Mouse (Mus musculus): Measurements from ENCODE around the gene Rarg. TPM values are rescaled to one million over a fixed set of nuclear protein-coding genes. Genes with fewer than 3 reads are reported as not detected.

The Rarg gene
- total RNA-seq, 2 experiments from 2014 or later, result 9.3 to 11.4 TPM

DNA sequence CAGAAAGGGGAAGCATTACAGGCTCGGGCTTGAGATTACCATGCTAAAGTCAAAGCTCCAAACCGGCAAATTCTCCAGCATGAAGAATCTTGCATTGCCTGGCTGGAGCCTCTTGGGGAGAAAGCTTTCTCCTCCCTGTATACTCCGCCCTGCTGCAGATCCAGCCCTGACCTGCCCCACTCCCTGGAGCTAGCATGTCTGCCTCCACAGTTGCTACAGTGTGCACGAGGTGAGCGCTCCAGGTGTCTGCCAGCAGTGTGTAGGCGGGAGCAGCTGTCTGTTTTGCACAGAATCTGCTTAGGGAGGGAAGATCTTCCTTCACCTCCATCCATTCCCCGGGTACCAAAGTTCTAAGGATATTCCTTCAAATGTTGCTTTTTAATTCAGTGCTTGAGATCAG, 5.3 kb upstream of the Rarg start:
- intact Hi-C loops (cut with DNase I), result no loop called here
- DNase-seq (ENCODE audit: extremely low spot score in 1 of 2, low spot score in 2 of 2), result no peak

GRCm38 (mm10) chr15:102258581-102259253, 1.4 kb upstream of the Rarg start:
- intact Hi-C loops (cut with DNase I), result no loop called here
- DNase-seq (ENCODE audit: extremely low spot score in 1 of 2, low spot score in 2 of 2), result peak in 1 of 2 experiments; percentile 27

GRCm38 (mm10) chr15:102258076-102258470, 756 bp upstream of the Rarg start:
- DNase-seq (ENCODE audit: extremely low spot score in 1 of 2, low spot score in 2 of 2), result peak in 1 of 2 experiments; percentile 60
- intact Hi-C loops (cut with DNase I), result no loop called here

GRCm38 (mm10) chr15:102256431-102257201, 701 bp downstream of the Rarg start:
- DNase-seq (ENCODE audit: extremely low spot score in 1 of 2, low spot score in 2 of 2), result no peak
- intact Hi-C loops (cut with DNase I), result no loop called here

DNA sequence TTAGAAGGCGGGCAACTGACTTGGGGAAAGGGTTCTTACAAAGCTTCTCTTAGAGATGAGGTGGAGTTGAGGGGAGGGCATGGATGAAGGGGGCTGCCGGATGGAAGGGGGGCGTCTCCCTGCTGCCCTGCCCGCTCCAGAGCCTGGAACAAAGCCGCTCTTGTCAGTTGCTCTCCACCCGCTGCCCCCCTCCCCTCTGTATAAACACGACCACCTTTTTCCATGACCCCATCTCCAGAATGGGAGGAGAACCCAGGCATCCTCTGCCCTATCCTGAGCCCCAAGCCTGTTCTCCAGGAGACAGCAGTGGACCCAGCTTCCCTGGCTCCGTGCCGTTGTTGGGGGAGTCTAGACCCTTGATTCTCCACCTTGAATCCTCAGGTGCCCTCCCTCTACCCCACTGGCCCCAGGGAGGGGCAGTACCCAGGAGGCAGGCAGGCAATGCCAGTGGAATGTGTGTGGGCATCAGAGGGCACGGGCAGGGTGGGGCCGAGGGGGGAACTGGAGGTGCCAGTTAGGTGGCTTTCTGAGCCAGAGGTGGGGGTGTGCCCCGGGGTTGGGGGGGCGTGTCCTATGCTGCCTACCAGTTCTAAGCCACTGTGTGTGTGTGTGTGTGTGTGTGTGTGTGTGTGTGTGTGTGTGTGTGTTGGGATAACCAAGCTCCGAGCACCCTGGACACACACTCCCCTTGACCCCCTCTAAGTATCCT, 1.6 kb downstream of the Rarg start:
- DNase-seq (ENCODE audit: extremely low spot score in 1 of 2, low spot score in 2 of 2), result no peak
- intact Hi-C loops (cut with DNase I), result no loop called here

DNA sequence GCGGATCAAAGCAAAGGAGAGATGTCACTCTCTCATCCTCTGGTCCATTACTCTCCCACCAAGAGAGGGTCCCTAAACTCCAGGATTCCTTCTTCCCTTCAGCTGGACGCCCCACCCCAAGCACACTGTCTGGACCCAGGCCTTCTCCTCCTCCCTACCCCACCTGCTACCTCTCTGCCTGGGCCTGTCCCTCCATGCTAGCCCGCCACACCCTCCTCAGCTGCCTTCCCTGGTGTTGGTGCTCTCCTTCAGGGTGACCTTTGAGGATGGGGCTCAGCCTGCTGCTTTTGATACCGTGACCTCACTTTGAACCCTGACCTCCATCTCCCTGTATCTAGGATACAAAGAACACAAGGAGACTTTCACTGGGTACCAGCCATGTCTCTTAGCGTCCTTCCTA, 6.8 kb downstream of the Rarg start:
- no peak for DNase-seq (ENCODE audit: extremely low spot score in 1 of 2, low spot score in 2 of 2)
- intact Hi-C loops (cut with DNase I), result no loop called here

DNA sequence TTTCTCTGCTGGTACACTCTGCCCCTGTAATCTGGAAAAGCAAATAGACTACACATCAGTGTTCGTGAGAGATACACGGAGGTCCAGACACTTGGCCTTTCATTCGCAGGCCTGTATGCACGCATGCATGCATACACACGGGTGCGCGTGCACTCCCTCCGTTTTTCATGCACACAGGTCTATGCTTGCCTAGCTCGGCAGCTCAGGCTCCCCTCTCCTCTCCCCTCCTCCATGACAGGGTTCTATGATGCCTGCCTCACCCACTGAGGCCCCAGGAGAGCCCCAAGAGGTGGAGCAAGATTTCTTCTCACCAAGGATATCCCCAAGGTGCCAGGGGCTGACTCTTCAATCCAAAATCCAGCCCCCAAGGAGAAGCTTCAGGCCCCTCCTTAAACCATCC, 7.3 kb downstream of the Rarg start:
- intact Hi-C loops (cut with DNase I), result no loop called here
- no peak for DNase-seq (ENCODE audit: extremely low spot score in 1 of 2, low spot score in 2 of 2)

GRCm38 (mm10) chr15:102249251-102249691, 8.0 kb downstream of the Rarg start:
- peak in 1 of 2 experiments; percentile 79 for DNase-seq (ENCODE audit: extremely low spot score in 1 of 2, low spot score in 2 of 2)
- intact Hi-C loops (cut with DNase I), result no loop called here

GRCm38 (mm10) chr15:102248812-102249191, 8.5 kb downstream of the Rarg start:
- no peak for DNase-seq (ENCODE audit: extremely low spot score in 1 of 2, low spot score in 2 of 2)
- intact Hi-C loops (cut with DNase I), result no loop called here

DNA sequence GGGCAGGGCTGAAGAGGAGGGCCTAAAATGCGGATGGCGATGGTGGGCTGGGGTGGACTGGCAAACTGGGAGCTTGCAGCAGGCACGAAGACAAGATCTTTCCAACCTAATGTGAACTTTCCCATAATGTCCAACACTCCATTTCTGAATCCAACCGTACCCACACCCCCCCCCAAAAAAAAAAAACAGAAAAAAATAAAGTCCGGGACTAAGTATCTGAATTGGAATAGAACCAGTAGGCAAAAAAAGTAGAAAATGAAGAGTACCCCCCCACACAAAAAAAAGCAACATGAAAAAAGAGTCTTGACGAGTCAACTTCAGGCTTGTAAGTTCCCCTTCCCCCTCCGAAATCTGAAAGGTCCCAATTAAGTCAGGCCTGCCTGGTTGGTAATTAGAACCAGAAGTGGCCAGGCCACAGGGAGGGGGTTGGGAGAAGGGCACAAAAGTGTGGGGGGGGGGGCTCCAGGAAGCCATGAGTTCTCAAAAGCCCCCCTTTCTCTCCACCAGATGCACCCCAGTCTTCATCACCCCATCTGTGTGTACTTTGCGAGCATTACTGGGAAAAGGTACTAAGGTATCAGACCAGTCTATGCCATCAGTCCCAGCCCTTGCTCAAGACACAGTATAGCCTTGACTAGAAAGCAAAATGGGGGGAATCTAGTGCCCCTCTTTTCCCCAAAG, 9.0 kb downstream of the Rarg start:
- no peak for DNase-seq (ENCODE audit: extremely low spot score in 1 of 2, low spot score in 2 of 2)
- intact Hi-C loops (cut with DNase I), result no loop called here

GRCm38 (mm10) chr15:102247252-102248130, 9.8 kb downstream of the Rarg start:
- peak in 1 of 2 experiments; percentile 82 for DNase-seq (ENCODE audit: extremely low spot score in 1 of 2, low spot score in 2 of 2)
- intact Hi-C loops (cut with DNase I), result no loop called here

DNA sequence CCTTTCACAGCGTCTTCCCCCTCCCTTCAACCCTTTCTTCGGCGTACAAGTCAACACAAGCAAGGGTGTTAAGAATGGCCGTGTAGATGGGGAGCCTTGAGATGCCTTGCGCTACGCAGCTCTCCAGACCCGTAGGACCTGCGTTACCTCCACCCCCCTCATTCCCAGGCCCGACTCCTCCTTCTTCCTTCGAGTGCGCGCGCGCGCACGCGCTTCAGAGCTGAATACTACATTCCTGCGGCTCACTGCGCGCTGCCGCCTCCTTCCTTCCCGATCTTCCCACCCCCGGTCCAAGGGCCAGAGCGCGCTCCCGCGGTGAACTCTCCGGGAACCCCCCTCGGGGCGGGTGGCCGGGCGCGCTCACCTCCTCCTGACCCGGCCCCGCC, 10.5 kb downstream of the Rarg start:
- DNase-seq (ENCODE audit: extremely low spot score in 1 of 2, low spot score in 2 of 2), result peak; percentile 87 to 98
- intact Hi-C loops (cut with DNase I), result no loop called here

DNA sequence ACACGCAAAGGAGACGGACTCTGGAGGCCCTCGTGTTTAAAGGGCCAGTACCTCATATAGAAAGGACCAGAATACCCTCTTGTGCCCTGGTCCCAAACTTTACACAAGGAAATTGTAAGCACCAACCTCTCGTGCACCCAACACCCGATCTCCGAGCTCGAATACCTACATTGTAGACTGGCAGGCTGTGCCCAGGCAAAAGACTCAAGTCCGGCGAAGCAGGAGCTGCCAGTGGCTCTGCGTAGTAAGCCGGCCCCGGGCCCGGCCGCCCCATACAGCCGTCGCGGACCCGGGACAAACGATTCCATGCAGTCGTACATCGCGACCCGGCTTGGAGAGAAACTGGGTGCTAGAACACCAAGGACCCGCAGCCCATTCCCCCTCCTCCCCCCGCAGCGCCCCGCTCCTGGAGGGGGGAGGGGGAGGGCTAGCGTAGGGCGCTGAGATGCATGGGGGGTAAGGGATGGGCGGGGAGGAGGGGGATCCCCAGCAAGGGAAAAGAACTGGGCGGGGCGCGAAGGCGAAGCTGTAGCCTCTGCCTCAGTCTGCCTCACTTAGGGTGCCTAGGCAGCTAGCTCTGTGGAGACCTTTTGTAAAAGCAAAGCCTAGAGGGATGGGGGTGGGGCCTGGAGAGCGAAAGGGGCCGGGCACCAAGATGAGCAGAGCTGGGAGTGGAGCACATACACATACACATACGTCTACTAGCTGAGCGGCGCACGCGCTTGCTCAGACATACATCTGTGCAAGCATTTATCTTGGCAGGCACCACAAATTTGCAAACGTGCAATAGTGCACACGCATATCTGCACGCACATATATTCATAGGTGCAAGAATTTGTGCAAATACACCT, 11.2 kb downstream of the Rarg start:
- DNase-seq (ENCODE audit: extremely low spot score in 1 of 2, low spot score in 2 of 2), result peak; percentile 69 to 89
- intact Hi-C loops (cut with DNase I), result no loop called here

DNA sequence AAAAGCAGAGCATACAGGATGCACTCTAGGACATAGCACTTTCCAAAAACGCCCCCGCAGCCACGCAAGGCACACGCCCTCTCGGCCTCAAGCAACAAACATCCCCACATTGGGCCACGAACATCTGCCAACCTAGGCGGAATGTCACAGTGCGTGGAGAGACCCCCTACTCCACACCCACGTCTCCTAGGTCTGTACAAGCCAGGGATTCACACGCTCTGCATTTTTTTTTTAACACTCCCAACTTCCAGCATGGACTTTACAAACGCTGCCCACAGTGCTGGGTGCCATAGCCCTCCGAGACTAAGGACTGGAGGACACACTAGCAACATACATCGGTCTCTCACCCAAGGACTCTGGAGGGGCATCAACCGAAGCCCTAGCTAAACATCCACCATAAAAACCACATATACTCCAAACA, 11.8 kb downstream of the Rarg start:
- peak in 1 of 2 experiments; percentile 51 for DNase-seq (ENCODE audit: extremely low spot score in 1 of 2, low spot score in 2 of 2)
- intact Hi-C loops (cut with DNase I), result no loop called here

GRCm38 (mm10) chr15:102244306-102245191, 12.8 kb downstream of the Rarg start:
- DNase-seq (ENCODE audit: extremely low spot score in 1 of 2, low spot score in 2 of 2), result peak in 1 of 2 experiments; percentile 52

More at GRCm38 (mm10) chr15:102244306-102245191, 12.8 kb downstream of the Rarg start:
- intact Hi-C loops (cut with DNase I), result loop anchor here (5.0 kb wide), 1 partner anchor 78 kb away; no protein-coding TSS in a partner anchor

All from left cerebral cortex, postnatal 10 days (tissue).